Mouse (Mus musculus): ENCODE results near the gene Map1s. TPM values are rescaled to one million over a fixed set of nuclear protein-coding genes. Genes with fewer than 3 reads are reported as not detected.

Gene Map1s
- polyA plus RNA-seq, 1 experiment from 2014 or later, result 22.7 TPM

GRCm38 (mm10) chr8:70964861-70965260, 59.1 kb downstream of the Map1s start:
- H3K4me2 ChIP-seq (replicated peaks; ENCODE audit: low read depth, low read length), result no peak overlapping the region
- no peaks in the 10 kb centered on the region for H3K9me3 ChIP-seq (ENCODE audit: low read length)
- no peak for DNase-seq (ENCODE audit: low spot score)
- no peak for TF ChIP-seq EP300 (IDR thresholded peaks at IDR 0.05)
- TF ChIP-seq CTCF (IDR thresholded peaks at IDR 0.05), result no peak
- H3K27me3 ChIP-seq (replicated peaks; ENCODE audit: insufficient read depth, low read length), result no peaks in the 10 kb centered on the region
- no peaks in the 10 kb centered on the region for H3K36me3 ChIP-seq (ENCODE audit: insufficient read depth, low read length)
- H3K27ac ChIP-seq (ENCODE audit: low read length), result no peak overlapping the region
- ATAC-seq, result no peak
- no peak overlapping the region for H3K9ac ChIP-seq (replicated peaks; ENCODE audit: low read depth)
- H3K4me1 ChIP-seq (ENCODE audit: insufficient read depth, low read depth, low read length), result no peaks in the 10 kb centered on the region
- no peak overlapping the region for H3K4me3 ChIP-seq (ENCODE audit: low read depth, low read length)

MicroRNAs encoded within 50 kb of the gene (microRNA counts, 519-probe panel; counts per million panel counts)
- microRNA mmu-miR-1969, result not detected

Small RNA genes within 50 kb of the gene (microRNA-seq; reads per million reads assigned to microRNA genes)
- 0.98 reads per million for gene Mir1969
- gene Mir7067, result not detected

Other genes with a start within 250 kb of the Map1s start
- 32.9 and 34.4 TPM in 2 replicates for gene Pgpep1, start 245.5 kb upstream of the Map1s start, polyA plus RNA-seq (2015; fragmentation: Nextera tagmentation; extraction: Ambion mirVana)
- 95.9 and 104 TPM in 2 replicates for gene Lsm4, start 232.7 kb upstream of the Map1s start, polyA plus RNA-seq (2015; fragmentation: Nextera tagmentation; extraction: Ambion mirVana)
- 107 and 109 TPM in 2 replicates for gene Jund, start 207.0 kb upstream of the Map1s start, polyA plus RNA-seq (2015; fragmentation: Nextera tagmentation; extraction: Ambion mirVana)
- 0.04 and 0.07 TPM in 2 replicates for gene Iqcn, start 202.5 kb upstream of the Map1s start, polyA plus RNA-seq (2015; fragmentation: Nextera tagmentation; extraction: Ambion mirVana)
- gene Gm3336, start 187.4 kb upstream of the Map1s start, polyA plus RNA-seq (2015; fragmentation: Nextera tagmentation; extraction: Ambion mirVana), result 0.50 and 0.54 TPM in 2 replicates
- gene Pde4c, start 182.2 kb upstream of the Map1s start, polyA plus RNA-seq (2015; fragmentation: Nextera tagmentation; extraction: Ambion mirVana), result 0.93 and 2.0 TPM in 2 replicates
- 17.6 and 28.6 TPM in 2 replicates for gene Rab3a, start 151.3 kb upstream of the Map1s start, polyA plus RNA-seq (2015; fragmentation: Nextera tagmentation; extraction: Ambion mirVana)
- 57.4 and 88.8 TPM in 2 replicates for gene Mpv17l2, start 145.0 kb upstream of the Map1s start, polyA plus RNA-seq (2015; fragmentation: Nextera tagmentation; extraction: Ambion mirVana)
- gene Pik3r2, start 129.2 kb upstream of the Map1s start, polyA plus RNA-seq (2015; fragmentation: Nextera tagmentation; extraction: Ambion mirVana), result 28.0 and 30.5 TPM in 2 replicates
- 7.3 and 7.6 TPM in 2 replicates for gene Mast3, start 100.9 kb upstream of the Map1s start, polyA plus RNA-seq (2015; fragmentation: Nextera tagmentation; extraction: Ambion mirVana)
- 0.13 and 0.16 TPM in 2 replicates for gene Il12rb1, start 97.5 kb upstream of the Map1s start, polyA plus RNA-seq (2015; fragmentation: Nextera tagmentation; extraction: Ambion mirVana)
- 9.4 and 10.7 TPM in 2 replicates for gene Arrdc2, start 66.2 kb upstream of the Map1s start, polyA plus RNA-seq (2015; fragmentation: Nextera tagmentation; extraction: Ambion mirVana)
- gene Kcnn1, start 42.7 kb upstream of the Map1s start, polyA plus RNA-seq (2015; fragmentation: Nextera tagmentation; extraction: Ambion mirVana), result 0.24 and 0.25 TPM in 2 replicates
- gene Ccdc124, start 32.0 kb upstream of the Map1s start, polyA plus RNA-seq (2015; fragmentation: Nextera tagmentation; extraction: Ambion mirVana), result 63.7 and 68.5 TPM in 2 replicates
- 0.12 and 0.13 TPM in 2 replicates for gene Slc5a5, start 13.2 kb upstream of the Map1s start, polyA plus RNA-seq (2015; fragmentation: Nextera tagmentation; extraction: Ambion mirVana)
- gene Rpl18a, start 8.5 kb upstream of the Map1s start, polyA plus RNA-seq (2015; fragmentation: Nextera tagmentation; extraction: Ambion mirVana), result 3,759 and 4,424 TPM in 2 replicates